Mouse (Mus musculus) cerebral cortex, adult 2 months (tissue): ENCODE data around the gene Clstn1.

Experiments used
- WGBS: fragments of 180-500 bp; shearing (Covaris S2); methylation state at CpG from one replicate; pipeline ENCODE4 v1.1.7; 2018; 5-methylcytosine and 5-hydroxymethylcytosine counted together

Clstn1 gene

DNA sequence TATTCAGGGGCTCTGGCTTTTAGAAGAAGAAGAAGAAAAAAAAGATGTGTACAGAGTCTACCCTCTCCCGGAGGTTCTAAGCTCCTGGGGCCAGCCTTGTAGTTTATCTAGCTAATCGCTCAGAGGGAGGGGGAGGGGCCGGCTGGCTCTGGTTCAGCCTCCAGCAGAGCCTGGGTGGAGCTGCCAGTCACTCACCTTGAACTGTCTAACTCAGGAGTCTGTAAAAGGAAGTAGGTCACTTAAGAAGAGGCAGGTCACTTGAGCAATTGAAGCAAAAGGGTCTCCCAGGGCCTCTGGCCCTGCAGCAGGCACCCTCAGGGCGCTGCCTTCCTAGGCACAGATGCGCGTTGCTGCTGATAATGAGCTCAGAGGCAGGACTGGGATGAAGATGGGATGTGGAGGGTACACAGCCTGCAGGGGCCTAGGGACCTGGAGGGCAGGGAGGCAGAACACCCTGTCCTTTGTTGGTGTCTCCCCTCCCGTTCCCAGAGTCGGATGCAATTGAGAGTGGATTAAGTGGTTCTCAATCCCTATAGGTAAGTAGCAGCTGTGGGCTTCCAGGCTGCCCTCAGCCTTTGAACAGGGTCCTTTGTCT is 18.7 kb upstream of the Clstn1 start:
- WGBS, result 65% methylated on average over 8 of the region's 8 CpGs

DNA sequence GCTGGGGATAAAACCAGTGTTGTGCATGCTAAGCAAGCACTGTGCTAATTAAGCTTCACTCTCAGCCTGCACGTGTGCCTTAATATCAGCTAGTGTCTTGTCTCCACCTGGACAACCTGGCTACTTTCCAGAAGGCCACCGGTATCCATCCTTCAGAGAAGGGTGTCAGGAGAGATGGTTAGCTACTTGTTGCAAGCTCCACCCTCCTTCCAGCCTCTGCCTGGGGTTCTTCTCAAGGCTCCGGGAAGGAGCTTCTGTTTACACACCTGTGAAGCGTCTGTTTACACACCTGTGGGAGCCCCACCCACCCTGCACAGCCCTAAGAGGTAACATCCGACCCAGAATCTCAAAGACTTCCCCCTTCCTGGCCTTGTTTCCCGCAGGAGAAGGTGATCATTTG is 17.6 kb upstream of the Clstn1 start:
- WGBS, result 64% methylated on average over 6 of the region's 6 CpGs

DNA sequence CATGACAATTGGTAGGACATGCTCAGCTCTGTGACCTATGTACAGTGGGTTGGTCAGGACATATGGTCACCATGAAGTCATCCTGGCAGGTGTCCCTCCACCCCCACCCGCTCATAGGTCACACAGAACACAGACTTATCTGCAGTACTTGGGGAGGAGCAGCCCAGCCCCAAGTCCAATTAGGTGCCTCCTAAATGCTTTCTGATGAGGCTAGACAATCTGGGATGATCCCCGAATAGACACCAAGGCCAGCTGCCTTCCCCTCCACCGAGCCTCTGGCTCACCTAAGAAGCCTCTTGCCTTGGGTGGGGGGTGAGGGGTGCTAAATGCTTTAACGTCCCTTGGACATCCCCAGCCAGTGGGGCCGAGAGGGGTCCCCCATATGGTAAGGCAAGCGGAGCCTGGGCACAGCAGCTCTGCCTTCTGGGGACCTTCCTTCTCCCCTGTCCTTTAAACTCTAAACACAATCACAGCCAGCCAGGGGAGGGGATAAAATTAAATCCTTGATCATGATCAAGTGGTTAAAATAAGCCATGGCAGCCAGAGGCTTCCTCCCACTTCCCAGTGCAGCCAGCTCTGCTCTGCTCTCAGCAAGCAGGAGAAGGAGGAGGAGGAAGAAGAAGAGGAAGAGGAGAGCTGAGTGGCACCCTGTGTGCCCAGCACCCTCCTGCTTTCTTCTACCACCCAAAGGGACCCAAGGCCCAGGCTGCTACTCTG is 16.3 kb upstream of the Clstn1 start:
- 60% methylated on average over 6 of the region's 6 CpGs for WGBS

DNA sequence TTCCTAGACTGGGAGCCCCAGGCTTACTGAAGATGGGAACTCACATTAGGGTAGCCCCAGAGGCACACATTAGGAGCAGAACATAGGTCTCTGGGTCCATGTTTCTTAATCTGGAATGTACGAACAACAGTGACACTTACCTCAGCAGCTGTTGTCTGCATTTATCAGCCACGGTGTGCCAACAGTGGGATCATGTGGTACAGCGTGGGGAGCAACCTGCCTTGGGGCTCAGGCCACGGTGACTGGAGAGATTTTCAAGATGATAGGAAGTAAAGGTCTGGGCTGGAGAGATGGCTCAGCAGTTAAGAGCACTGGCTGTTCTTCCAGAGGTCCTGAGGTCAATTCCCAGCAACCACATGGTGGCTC is 15.8 kb upstream of the Clstn1 start:
- WGBS, result 58% methylated on average over 4 of the region's 4 CpGs

DNA sequence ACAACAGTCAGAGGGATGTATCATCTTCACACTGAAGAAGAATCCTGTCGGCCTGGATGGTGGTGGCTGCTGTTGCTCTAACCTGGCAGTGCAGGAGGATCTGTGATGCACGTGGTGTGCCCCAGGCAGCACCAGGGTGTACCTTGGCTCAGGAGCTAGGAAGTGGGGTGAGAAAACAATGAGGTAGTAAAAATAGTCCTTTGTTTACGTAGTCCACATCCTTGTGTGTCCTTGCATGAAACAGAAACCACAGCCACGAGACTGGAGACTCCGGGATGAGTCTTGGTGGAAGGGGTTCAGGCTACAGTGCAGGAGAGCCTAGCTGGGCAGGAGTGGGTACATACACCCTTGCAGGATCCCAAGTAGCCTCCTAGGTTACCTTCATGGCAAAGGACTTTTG is 15.1 kb upstream of the Clstn1 start:
- 40% methylated on average over 5 of the region's 5 CpGs for WGBS

DNA sequence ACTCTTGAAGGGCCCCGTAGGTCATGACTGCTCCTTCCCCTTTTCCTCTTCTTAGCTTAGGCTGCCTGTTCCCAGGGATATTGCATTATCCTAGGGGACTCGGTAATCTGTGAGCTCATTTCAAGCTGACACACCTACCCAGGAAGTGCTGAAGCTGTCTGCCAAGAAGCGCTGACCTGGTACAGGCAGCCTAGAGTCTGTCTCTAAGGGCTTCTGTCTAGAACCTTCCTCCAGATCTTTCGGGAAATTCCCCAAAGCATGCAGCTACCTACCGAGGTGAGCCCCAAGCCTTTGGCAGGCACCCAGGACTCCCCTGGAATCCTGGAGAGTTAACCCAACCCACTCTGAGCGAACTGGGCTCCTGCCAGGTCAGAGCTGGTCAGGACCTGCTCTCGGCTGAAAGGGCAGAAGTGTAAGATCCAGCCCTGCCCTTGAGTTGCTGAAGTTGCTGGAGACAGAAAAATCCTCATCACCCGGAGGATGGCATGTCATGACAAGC is 14.6 kb upstream of the Clstn1 start:
- 45% methylated on average over 8 of the region's 8 CpGs for WGBS

DNA sequence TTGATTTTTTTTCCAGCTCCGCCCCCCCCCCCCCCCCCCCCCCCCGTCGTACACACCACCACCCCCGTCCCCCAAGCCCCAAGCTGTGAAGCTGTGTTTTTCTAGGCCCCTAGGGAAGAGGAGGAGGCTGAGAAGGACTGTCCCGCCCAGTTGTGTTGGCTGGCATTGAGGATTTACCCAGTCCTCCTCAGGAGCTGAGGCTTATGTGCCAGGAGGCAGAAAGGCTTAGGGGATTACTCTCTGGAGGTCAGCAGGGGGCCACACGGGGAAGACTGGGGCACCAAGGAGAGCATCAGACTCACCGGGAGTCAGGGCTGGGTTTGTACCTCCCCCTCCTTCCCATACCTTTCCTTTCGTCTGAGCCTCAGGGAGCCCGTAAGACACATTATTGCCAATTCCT is 13.8 kb upstream of the Clstn1 start:
- 32% methylated on average over 6 of the region's 9 CpGs for WGBS

DNA sequence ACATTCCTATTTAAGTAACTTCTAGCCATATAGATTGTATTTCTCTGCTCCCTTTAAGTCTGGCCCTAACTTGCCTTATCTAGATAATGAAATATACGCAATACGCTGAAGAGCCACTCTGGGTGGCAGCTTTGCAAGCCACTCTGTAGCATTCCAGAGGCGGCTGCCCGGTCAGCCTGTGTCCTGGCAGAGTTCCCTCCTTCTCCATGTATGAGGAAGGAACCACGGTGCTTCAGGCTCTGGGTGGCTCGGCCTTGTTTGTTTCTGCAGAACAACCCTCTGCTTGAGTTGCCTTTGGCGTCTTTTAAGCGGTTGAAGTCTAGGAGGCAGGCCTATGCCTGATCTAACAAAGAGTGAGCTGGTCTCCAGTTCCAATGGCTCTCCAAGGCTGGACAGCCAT is 13.4 kb upstream of the Clstn1 start:
- 70% methylated on average over 8 of the region's 8 CpGs for WGBS

DNA sequence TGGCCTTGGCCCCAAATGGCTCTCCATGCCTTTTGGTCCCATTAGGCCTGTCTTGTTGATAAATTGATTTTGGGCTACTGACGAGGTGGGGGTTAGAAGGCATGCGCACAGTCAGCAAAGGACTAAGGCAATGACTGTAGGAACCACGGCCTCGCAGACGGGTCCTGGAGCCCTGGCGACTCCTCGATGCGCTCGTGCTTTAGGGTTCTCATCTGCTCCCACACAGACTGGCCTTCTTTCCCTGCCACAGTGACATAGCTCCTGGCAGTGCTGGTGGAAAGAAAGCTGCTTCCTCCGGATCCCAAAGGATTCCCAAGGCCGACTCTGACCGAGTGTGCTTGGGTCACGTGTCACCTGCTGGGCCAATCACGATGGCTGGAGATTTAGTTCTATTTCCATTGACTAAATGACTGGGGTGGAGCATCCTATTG is 11.9 kb upstream of the Clstn1 start:
- WGBS, result 88% methylated on average over 14 of the region's 14 CpGs

DNA sequence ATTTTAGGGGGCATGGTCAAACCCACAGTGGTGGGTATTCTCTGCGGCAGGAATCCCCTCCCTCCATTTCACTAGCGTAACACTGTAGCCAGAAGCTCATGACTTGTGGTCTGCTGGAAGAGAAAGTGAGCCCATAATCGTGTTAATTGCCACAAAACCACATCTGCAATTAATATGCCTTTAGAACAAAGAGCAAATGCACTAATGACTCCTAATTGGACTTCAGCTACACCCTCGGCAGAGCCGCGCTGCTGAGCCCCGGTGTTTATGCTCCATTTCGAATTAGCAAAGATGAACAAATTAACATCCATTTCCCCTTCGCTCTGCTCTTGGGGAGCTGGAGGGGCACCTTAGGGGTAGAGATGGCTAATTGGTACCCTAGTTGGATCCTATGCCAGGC is 10.2 kb upstream of the Clstn1 start:
- 81% methylated on average over 9 of the region's 9 CpGs for WGBS

DNA sequence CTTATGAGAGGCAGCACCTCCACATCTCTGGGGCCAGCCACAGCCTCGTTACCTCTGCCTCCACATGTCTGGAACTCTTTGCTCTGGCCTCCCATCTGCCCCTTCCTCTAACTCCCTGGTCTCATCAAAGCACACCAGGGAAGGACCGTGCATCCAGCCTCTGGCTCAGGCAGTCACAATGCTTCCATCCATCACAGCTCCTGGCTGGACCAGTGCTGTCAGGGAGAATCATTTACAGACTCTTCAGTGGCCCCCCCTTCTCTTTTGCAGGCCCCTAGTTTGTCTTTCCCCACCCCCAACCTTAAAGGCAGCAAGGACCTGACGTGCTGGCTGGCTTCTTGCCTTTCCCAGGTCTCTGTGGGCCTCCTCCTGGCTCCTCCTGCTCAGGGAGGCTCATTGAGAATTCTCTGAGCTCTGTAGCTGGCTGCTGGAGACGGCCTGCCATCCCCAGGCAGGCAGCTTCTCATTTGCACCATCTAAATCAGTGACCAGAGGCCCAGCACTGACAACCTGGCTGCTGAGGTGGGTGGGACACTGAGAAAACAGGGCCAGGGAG is 9.2 kb upstream of the Clstn1 start:
- 46% methylated on average over 4 of the region's 4 CpGs for WGBS

DNA sequence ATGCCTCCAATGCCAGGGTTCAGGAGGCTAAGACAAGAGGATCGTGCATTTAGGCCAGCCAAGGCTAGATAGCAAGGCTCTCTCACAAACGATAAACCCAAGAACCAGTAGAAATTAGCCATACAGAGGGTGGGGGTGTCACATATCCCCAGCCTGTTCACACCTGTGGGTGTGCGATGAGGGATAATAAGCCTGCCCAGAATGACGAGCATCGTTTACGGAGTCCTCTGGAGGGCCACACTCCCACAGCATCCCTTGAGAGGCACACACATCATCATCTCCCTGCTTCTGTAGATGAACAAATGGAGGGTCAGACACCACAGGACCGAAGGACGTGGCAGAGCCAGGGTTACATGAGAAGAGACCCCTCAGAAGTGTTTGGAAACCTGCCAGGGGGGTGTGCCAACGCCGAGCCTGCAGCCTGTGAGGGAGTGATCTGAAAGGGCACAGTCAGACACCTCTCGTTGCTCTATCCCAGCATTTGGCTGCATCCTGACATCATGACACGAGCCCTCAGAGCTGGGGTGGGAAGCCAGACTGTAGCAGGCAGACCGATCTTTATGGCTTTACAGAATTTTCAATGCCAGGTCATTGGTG is 8.1 kb upstream of the Clstn1 start:
- 44% methylated on average over 13 of the region's 13 CpGs for WGBS

DNA sequence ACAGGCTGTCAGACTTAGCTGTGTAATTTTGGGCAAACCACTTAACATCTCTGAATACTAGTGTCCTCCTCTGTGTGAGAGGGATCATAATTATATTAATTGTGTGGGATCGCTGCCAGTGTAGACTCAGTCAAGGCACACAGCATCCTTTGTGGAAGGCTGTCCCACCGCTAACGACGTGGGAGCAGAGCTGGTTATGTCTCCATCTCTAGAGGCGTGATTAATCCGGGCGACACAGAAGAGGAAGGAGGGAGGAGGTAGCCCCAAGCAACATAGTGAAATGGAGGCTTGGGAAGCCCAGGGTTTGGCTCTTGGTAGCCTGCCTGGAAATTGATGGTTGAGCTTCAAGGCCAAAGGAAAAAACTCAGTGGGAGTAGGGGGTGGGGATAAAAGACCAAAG is 7.4 kb upstream of the Clstn1 start:
- WGBS, result 31% methylated on average over 7 of the region's 7 CpGs

DNA sequence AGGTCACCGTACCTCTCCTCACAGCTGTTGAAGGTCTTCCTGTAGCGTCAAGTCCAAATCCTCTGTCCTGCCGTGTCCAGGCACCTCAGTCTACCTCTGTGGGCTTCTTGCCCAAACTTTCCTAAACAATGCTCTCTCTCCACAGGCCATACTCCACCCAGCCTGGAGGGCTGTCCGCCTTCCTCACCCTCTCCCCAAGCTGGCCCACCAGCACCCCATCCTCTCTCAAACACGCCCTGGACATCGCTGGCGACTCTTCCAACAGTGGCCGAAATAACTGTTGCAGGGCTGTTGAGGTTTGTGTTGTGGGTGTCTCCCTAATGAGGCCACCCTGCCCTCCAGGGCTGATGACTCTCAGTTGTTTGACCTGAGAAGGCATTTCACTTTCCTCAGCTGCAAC is 1.0 kb upstream of the Clstn1 start:
- 89% methylated on average over 8 of the region's 8 CpGs for WGBS

DNA sequence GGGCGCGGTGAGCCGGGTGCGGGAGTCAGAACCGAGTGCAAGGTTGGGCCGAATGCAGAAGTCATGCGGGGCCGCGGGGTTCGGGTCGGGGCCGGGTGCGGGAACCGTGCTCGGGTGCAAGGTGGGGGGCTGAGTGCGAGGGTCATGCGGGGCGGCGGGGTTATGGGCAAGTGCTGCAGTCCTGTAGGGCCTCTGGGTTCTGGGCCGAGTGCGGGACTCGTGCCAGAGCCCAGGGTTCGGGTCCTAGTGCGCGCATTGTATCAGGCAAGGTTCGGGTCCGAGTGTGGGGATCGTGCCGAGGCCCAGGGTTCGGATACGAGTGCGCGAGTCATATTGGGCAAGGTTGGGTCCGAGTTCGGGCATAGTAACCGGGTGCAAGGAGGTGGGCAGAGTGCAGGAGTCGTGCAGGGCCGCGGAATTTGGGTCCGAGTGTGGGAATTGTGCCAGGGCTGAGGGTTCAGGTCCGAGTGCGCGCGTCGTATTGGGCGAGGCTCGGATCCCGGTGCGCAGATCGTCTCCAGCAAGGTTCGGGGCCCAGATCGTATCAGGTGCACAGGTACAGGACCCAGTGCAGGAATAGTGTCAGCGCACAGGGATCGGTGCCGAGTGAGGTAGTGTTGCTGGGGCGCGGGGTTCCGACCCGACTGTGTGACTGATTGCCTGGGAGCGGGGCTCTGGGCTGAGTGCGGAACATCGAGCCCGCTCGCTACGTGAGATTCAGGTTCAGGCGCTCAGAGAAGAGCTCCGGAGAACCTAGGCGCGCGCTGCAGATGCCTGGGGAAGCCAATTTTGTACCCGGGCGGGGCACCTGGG is 721 bp downstream of the Clstn1 start:
- under 1% methylated on average over 72 of the region's 72 CpGs for WGBS

DNA sequence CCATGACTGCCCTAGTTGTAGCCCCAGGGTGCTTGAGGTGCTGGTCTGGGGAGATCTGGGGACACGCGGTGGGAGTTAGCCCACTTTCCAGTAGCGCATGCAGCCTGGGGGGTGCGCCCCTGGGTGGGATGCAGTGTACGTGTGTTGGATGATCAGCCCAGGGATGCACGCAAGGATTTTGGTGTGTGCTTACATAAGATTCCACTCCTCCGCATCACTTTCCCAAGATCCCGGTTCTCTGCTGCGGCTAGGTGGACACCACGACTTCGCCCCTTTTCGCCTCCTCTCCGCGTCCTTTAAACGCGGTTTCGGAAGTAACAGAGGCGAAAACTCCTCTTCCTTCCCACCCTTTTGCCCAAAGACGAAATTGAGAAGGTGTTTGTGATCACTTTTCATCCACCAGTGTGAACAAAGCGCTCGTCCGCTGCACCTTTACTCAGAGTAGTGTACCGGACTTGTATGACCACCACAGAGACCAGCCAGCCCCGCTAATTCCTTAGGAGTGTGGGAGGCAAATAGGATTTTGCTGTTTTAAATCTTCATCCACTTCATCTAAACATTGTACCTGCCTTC is 1.4 kb downstream of the Clstn1 start:
- WGBS, result 10% methylated on average over 24 of the region's 24 CpGs

DNA sequence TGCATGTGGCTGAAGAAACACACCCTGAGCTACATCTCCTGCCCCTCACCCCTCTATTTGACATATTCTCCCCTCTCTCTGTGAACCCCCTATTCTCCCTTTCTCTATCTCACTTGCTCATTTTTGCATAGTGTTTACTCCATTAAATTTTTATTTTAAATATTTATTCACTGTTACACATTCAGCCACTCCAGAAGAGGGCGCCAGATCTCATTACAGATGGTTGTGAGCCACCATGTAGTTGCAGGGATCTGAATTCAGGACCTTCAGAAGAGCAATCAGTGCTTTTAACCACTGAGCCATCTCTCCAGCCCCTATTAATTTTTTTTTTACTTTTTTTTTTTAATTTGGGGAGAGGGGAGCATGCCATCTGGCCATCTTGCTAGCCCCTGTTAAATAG is 3.9 kb downstream of the Clstn1 start:
- WGBS, result 94% methylated on average over 1 of the region's 1 CpGs

DNA sequence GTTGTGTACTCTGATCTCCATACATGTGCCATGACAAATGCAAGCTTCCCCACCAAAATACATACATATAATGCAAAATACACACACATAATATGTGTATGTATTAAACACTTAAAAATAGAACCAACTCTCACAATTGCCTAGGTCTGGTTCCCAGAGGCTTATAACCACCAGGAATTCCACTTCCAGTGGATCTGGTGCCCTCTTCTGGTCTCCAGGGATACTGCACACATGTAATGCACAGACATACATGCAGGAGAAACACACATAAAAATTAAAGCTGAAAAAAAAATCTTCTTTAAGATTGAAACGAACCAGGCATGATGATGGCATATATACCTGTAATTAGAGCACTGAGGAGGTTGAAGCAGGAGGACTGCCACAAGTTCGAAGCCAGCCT is 5.2 kb downstream of the Clstn1 start:
- 88% methylated on average over 2 of the region's 2 CpGs for WGBS

DNA sequence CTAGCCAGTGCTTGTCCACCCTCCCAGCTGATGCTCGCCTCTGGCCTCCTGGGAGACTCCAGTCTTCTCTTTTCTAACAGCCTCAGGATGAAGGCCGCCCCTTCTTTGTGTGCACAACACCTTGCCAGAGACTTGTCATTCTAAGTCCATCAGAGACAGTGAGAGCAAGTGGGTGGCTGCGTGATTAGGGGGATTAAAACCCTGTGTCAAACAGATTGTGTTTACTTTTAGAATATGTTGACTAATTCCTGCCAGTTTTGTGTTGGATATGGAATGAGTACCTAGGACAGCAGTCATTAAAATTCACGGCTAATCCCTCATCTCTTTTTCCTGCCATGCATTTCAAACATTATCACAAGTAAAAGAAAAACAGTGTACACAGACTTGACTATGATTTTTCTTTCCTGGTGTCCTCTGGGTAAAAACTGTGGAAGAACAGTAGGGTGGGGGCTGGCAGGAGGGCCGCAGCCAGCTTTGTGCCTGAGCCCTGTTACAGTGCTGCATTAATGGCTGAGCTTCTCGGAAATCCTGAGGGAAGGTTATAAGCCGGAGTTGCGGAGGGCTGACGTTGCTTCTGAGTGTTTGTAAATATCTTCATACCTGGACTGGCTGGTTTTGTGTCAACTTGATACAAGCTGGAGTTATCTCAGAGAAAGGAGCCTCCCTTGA is 8.8 kb downstream of the Clstn1 start:
- WGBS, result 54% methylated on average over 9 of the region's 9 CpGs

DNA sequence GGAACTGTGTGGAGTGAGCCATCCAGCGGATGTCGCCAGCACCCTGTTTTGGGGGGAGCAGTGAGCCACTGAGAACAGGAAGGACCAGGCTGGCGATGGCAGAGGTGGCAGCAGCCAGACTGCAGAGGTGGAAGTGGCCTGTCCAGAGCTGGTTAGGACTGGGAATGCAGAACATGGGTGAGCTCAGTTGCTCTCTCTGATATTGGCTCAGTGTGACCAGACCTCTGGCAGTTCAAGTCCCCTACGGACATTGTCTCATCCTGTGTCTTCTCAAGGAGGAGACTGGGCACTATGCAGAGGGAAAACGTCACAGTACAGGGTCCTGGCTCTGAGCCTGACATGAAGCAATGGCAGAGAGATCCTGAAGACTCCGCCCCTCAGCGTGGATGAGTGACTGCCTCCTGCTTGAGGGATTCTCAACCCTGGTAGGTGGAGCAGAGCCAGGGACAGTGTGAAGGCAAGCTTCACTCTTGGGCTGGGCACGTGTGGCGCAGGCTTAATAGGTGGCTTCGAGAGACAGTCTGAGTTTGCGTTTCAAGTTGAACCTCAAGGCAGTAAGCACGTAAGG is 11.5 kb downstream of the Clstn1 start:
- 55% methylated on average over 12 of the region's 12 CpGs for WGBS

DNA sequence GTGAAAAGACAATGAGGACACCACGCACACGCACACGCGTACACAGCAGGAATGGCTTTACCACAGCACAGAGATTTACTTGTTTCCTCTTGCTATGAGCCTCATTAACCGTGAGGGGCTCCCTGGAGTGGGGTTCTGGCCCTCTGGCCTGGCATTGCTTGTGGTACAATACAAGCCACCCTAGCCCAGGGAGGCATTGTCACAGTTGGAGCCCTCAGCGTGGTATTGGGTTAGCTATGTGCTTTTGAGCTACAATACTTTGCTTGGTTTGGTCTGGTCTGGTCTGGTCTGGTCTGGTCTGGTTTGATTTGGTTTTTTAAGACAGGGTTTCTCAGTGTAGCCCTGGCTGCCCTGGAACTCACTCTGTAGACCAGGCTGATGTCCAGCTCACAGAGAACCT is 13.3 kb downstream of the Clstn1 start:
- 86% methylated on average over 6 of the region's 6 CpGs for WGBS
